Mouse (Mus musculus) C2C12 (cell line): ENCODE data around the gene Lelp1. TPM values are rescaled to one million over a fixed set of nuclear protein-coding genes. Genes with fewer than 3 reads are reported as not detected.

ENCODE experiments used
- H3K27me3 ChIP-seq: one replicate; pipeline ENCODE4 v1.6.1; 2011; ENCODE audit not compliant: control insufficient read depth, insufficient read depth, insufficient read length
- H3K36me3 ChIP-seq: one replicate; pipeline ENCODE4 v1.6.1; 2011; ENCODE audit not compliant: control insufficient read depth, insufficient read depth
- H3K4me3 ChIP-seq: one replicate; pipeline ENCODE4 v1.5.1; 2011; ENCODE audit warnings: mild to moderate bottlenecking, control low read depth; ENCODE audit not compliant: poor library complexity, insufficient read depth, severe bottlenecking
- H3K79me2 ChIP-seq: one replicate; pipeline ENCODE4 v1.6.1; 2011; ENCODE audit not compliant: control insufficient read depth, insufficient read depth
- H3K79me3 ChIP-seq: one replicate; pipeline ENCODE4 v1.6.1; 2011; ENCODE audit warnings: low read depth, control low read depth
- H3ac ChIP-seq: one replicate; pipeline ENCODE3; 2011; ENCODE audit warnings: low read depth; ENCODE audit not compliant: control insufficient read depth, insufficient read length
- CEBPB ChIP-seq: IDR thresholded peaks from one replicate; pipeline ENCODE4 v1.6.1; 2011; ENCODE audit warnings: low read depth, mild to moderate bottlenecking, control low read depth, moderate library complexity
- CTCF ChIP-seq: IDR thresholded peaks from one replicate; pipeline ENCODE4 v1.5.1; 2011; ENCODE audit not compliant: control insufficient read depth, insufficient read depth, insufficient read length
- FOSL1 ChIP-seq: IDR thresholded peaks from one replicate; pipeline ENCODE4 v1.8.0; 2011; ENCODE audit warnings: mild to moderate bottlenecking, low read length; ENCODE audit not compliant: poor library complexity, insufficient read depth, severe bottlenecking
- MAX ChIP-seq: IDR thresholded peaks from one replicate; pipeline ENCODE4 v1.6.1; 2011; ENCODE audit warnings: mild to moderate bottlenecking, control low read depth
- MYOD1 ChIP-seq: IDR thresholded peaks from one replicate; pipeline ENCODE4 v1.6.1; 2011; ENCODE audit warnings: low read depth; ENCODE audit not compliant: control insufficient read depth, insufficient read length
- MYOG ChIP-seq: IDR thresholded peaks from one replicate; pipeline ENCODE4 v1.6.1; 2011; ENCODE audit not compliant: control insufficient read depth, insufficient read length; ENCODE audit errors: extremely low read depth
- USF1 ChIP-seq: IDR thresholded peaks from one replicate; pipeline ENCODE4 v1.6.1; 2011; ENCODE audit warnings: low read depth, mild to moderate bottlenecking, control low read depth, moderate library complexity
- polyA plus RNA-seq: library from polyadenylated mRNA; unstranded; fragments of >200 nt; fragmentation: generic; extraction: Trizol; gene quantifications from one replicate; pipeline ENCODE4 v1.2.1, GENCODE M21; 2012; ENCODE audit warnings: missing spikeins

Lelp1 gene
- polyA plus RNA-seq, 1 experiment = 0.13 TPM

GRCm38 (mm10) chr3:92106582-92106981 is 36.0 kb downstream of the Lelp1 start:
- H3K36me3 ChIP-seq = no peaks in the 10 kb centered on the region
- no peaks in the 10 kb centered on the region for H3K79me2 ChIP-seq
- no peak for TF ChIP-seq MYOD1
- no peak for TF ChIP-seq USF1
- TF ChIP-seq MYOG = no peak
- TF ChIP-seq FOSL1 = no peak
- TF ChIP-seq CTCF = no peak
- TF ChIP-seq MAX = no peak
- TF ChIP-seq CEBPB = no peak
- no peaks in the 10 kb centered on the region for H3K27me3 ChIP-seq
- no peak overlapping the region for H3K4me3 ChIP-seq
- H3ac ChIP-seq = no peak overlapping the region
- no peaks in the 10 kb centered on the region for H3K79me3 ChIP-seq

Other genes with a start within 250 kb of the Lelp1 start
- not detected for gene Pglyrp3, start 128.2 kb downstream of the Lelp1 start, polyA plus RNA-seq
- 6.9 TPM for gene Lor, start 59.6 kb downstream of the Lelp1 start, polyA plus RNA-seq
- gene Prr9, start 18.8 kb downstream of the Lelp1 start, polyA plus RNA-seq = 19.7 TPM
- gene Sprr2a1, start 73.1 kb upstream of the Lelp1 start, polyA plus RNA-seq = 0.06 TPM
- 2.6 TPM for gene Sprr2a2, start 73.2 kb upstream of the Lelp1 start, polyA plus RNA-seq
- 0.13 TPM for gene Sprr2a3, start 142.7 kb upstream of the Lelp1 start, polyA plus RNA-seq
- gene Sprr2b, start 173.9 kb upstream of the Lelp1 start, polyA plus RNA-seq = 0.11 TPM
- not detected for gene Sprr2d, start 196.4 kb upstream of the Lelp1 start, polyA plus RNA-seq
- gene Sprr2e, start 209.4 kb upstream of the Lelp1 start, polyA plus RNA-seq = 0.06 TPM
- gene Sprr2f, start 222.4 kb upstream of the Lelp1 start, polyA plus RNA-seq = not detected
- 1.8 TPM for gene Sprr2h, start 242.9 kb upstream of the Lelp1 start, polyA plus RNA-seq